In the genomic region with DNA sequence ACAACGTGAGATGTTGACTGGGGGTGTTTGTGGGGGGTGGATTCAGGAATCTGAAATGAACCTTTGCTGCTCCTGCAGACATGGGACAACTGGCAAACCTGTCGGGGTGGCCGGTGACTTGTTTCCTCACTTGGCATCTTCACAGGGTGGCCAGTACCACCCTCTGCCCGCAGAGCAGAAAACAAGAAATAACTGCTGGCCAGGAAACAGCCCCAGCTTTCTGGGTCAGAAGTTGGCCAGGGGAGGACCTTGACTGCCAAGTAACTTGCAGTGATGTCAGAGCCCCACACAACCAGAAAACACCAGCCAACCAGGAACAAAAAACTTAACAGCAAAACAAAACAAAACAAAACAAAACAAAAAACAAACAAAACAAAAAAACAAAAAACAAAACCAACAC, we compare ENCODE assay signal across 11 mouse cellular contexts.
DNase-seq lines count a peak whose midpoint lies in the region; ATAC-seq and TF ChIP-seq lines count a peak whose summit lies in the region.
"Had no signal": no experiment of that assay in that cellular context is flagged by ENCODE, and none has a peak within 500 bp of the region (broad histone marks: within the 10 kb centered on the region; RNA-seq: fewer than 3 reads in every experiment).

No protein-coding gene starts in this region.

- no peak overlapping the region for H3K9ac ChIP-seq in kidney, postnatal 0 days (ENCODE audit: low read depth, low read length)
- no peak overlapping the region for H3K9ac ChIP-seq in kidney, embryonic 16.5 days (replicated peaks; ENCODE audit: low read length)
- H3K9ac ChIP-seq in heart, embryonic 11.5 days (ENCODE audit: low read depth, low read length) = no peak overlapping the region
- H3K9ac ChIP-seq in lung, embryonic 16.5 days (ENCODE audit: low read length) = no peak overlapping the region
- H3K9ac ChIP-seq: limb, embryonic 12.5 days; midbrain, embryonic 13.5 days had no signal

- H3K36me3 ChIP-seq in kidney, postnatal 0 days (ENCODE audit: insufficient read depth, low read length) = no peaks in the 10 kb centered on the region
- no peaks in the 10 kb centered on the region for H3K36me3 ChIP-seq in kidney, embryonic 16.5 days (ENCODE audit: insufficient read depth, low read length)
- H3K36me3 ChIP-seq in heart, embryonic 11.5 days (ENCODE audit: control insufficient read depth, insufficient read depth, low read length) = no peaks in the 10 kb centered on the region
- no peaks in the 10 kb centered on the region for H3K36me3 ChIP-seq in lung, embryonic 16.5 days (ENCODE audit: control insufficient read depth, insufficient read depth, low read length)
- H3K36me3 ChIP-seq: limb, embryonic 12.5 days; midbrain, embryonic 13.5 days had no signal

- H3K4me3 ChIP-seq in kidney, postnatal 0 days (replicated peaks; ENCODE audit: low read depth, low read length) = no peak overlapping the region
- no peak overlapping the region for H3K4me3 ChIP-seq in kidney, embryonic 16.5 days (ENCODE audit: low read length)
- no peak overlapping the region for H3K4me3 ChIP-seq in heart, embryonic 11.5 days (ENCODE audit: low read depth, low read length)
- no peak overlapping the region for H3K4me3 ChIP-seq in lung, embryonic 16.5 days (ENCODE audit: low read length)
- H3K4me3 ChIP-seq: erythroblast, embryonic 14.5 days had no signal

- ATAC-seq in kidney, postnatal 0 days (replicated peaks; ENCODE audit: low FRiP score, low read depth) = no peak
- ATAC-seq in kidney, embryonic 16.5 days (ENCODE audit: low FRiP score, low TSS enrichment) = no peak
- ATAC-seq in heart, embryonic 11.5 days (replicated peaks; ENCODE audit: insufficient number of reproducible peaks, low FRiP score, low TSS enrichment) = no peak
- ATAC-seq in lung, embryonic 16.5 days (ENCODE audit: low read depth) = no peak
- ATAC-seq: midbrain, embryonic 13.5 days had no signal

- 61% methylated on average over 4 of the region's 4 CpGs for WGBS in kidney, postnatal 0 days
- WGBS in kidney, embryonic 16.5 days = 72% methylated on average over 4 of the region's 4 CpGs
- 70% methylated on average over 4 of the region's 4 CpGs for WGBS in heart, embryonic 11.5 days (ENCODE audit: insufficient replicate concordance)
- WGBS in lung, embryonic 16.5 days = 41% methylated on average over 4 of the region's 4 CpGs

- no peak for DNase-seq in kidney, postnatal 0 days (ENCODE audit: low spot score)
- DNase-seq in adrenal gland, postnatal 14 days = peak; percentile 55
- no peak for DNase-seq in thymus, postnatal 4 days
- no peak for DNase-seq in Muller cell, postnatal 12 days (ENCODE audit: inconsistent ontology term)
- DNase-seq: spleen, adult 18-20 months had no signal

- H3K4me1 ChIP-seq in kidney, postnatal 0 days (replicated peaks; ENCODE audit: insufficient read depth, low read length) = 0 out of 2 replicates have a peak, but pooled peaks cover 9% of the 10 kb centered on the region
- H3K4me1 ChIP-seq in kidney, embryonic 16.5 days (ENCODE audit: insufficient read depth, low read length) = peaks cover 24% of the 10 kb centered on the region
- H3K4me1 ChIP-seq in heart, embryonic 11.5 days (ENCODE audit: control insufficient read depth, insufficient read depth, low read length) = peaks cover 35% of the 10 kb centered on the region
- peaks cover 18% of the 10 kb centered on the region for H3K4me1 ChIP-seq in lung, embryonic 16.5 days (replicated peaks; ENCODE audit: control insufficient read depth, insufficient read depth, low read length)

- H3K4me2 ChIP-seq in kidney, postnatal 0 days (ENCODE audit: low read length) = peak overlapping the region; percentile 67
- no peak overlapping the region for H3K4me2 ChIP-seq in kidney, embryonic 16.5 days (replicated peaks; ENCODE audit: low read depth, low read length)
- peak overlapping the region; percentile 62 for H3K4me2 ChIP-seq in heart, embryonic 11.5 days
- peak overlapping the region; percentile 89 for H3K4me2 ChIP-seq in lung, embryonic 16.5 days (ENCODE audit: low read depth, low read length)

- no peak overlapping the region for H3K27ac ChIP-seq in kidney, postnatal 0 days
- no peak overlapping the region for H3K27ac ChIP-seq in kidney, embryonic 16.5 days (ENCODE audit: low read length)
- H3K27ac ChIP-seq in heart, embryonic 11.5 days (ENCODE audit: low read depth, low read length) = no peak overlapping the region
- H3K27ac ChIP-seq in lung, embryonic 16.5 days (ENCODE audit: low read length) = peak overlapping the region; percentile 36
- H3K27ac ChIP-seq: limb, embryonic 12.5 days; midbrain, embryonic 13.5 days had no signal

- TF ChIP-seq CTCF in kidney, postnatal 0 days (IDR thresholded peaks at IDR 0.05; ENCODE audit: low read depth) = no peak

- no peaks in the 10 kb centered on the region for H3K27me3 ChIP-seq in kidney, postnatal 0 days (ENCODE audit: insufficient read depth, low read length)
- H3K27me3 ChIP-seq in kidney, embryonic 16.5 days (ENCODE audit: insufficient read depth, low read length) = no peaks in the 10 kb centered on the region
- H3K27me3 ChIP-seq in heart, embryonic 11.5 days (ENCODE audit: control insufficient read depth, insufficient read depth, low read length) = no peaks in the 10 kb centered on the region
- peaks cover 6% of the 10 kb centered on the region; the same call in 1 of the 2 replicates for H3K27me3 ChIP-seq in lung, embryonic 16.5 days (ENCODE audit: control insufficient read depth, insufficient read depth, low read depth, low read length)

- H3K9me3 ChIP-seq in kidney, postnatal 0 days (replicated peaks; ENCODE audit: low read length) = no peaks in the 10 kb centered on the region
- H3K9me3 ChIP-seq in kidney, embryonic 16.5 days (ENCODE audit: low read length) = no peaks in the 10 kb centered on the region
- no peaks in the 10 kb centered on the region for H3K9me3 ChIP-seq in heart, embryonic 11.5 days (replicated peaks; ENCODE audit: control insufficient read depth, low read length)
- no peaks in the 10 kb centered on the region for H3K9me3 ChIP-seq in lung, embryonic 16.5 days (ENCODE audit: control insufficient read depth, low read length)
- H3K9me3 ChIP-seq: limb, embryonic 12.5 days; midbrain, embryonic 13.5 days had no signal
